Mouse (Mus musculus) C2C12 (cell line): ENCODE data around the gene Kif13a. TPM values are rescaled to one million over a fixed set of nuclear protein-coding genes. Genes with fewer than 3 reads are reported as not detected.

ENCODE experiments used
- H3K27me3 ChIP-seq: one replicate; pipeline ENCODE4 v1.6.1; 2011; ENCODE audit not compliant: control insufficient read depth, insufficient read depth, insufficient read length
- H3K36me3 ChIP-seq: one replicate; pipeline ENCODE4 v1.6.1; 2011; ENCODE audit not compliant: control insufficient read depth, insufficient read depth
- H3K4me3 ChIP-seq: one replicate; pipeline ENCODE4 v1.5.1; 2011; ENCODE audit warnings: mild to moderate bottlenecking, control low read depth; ENCODE audit not compliant: poor library complexity, insufficient read depth, severe bottlenecking
- H3K79me2 ChIP-seq: one replicate; pipeline ENCODE4 v1.6.1; 2011; ENCODE audit not compliant: control insufficient read depth, insufficient read depth
- H3K79me3 ChIP-seq: one replicate; pipeline ENCODE4 v1.6.1; 2011; ENCODE audit warnings: low read depth, control low read depth
- H3ac ChIP-seq: one replicate; pipeline ENCODE3; 2011; ENCODE audit warnings: low read depth; ENCODE audit not compliant: control insufficient read depth, insufficient read length
- CEBPB ChIP-seq: IDR thresholded peaks from one replicate; pipeline ENCODE4 v1.6.1; 2011; ENCODE audit warnings: low read depth, mild to moderate bottlenecking, control low read depth, moderate library complexity
- CTCF ChIP-seq: IDR thresholded peaks from one replicate; pipeline ENCODE4 v1.5.1; 2011; ENCODE audit not compliant: control insufficient read depth, insufficient read depth, insufficient read length
- FOSL1 ChIP-seq: IDR thresholded peaks from one replicate; pipeline ENCODE4 v1.8.0; 2011; ENCODE audit warnings: mild to moderate bottlenecking, low read length; ENCODE audit not compliant: poor library complexity, insufficient read depth, severe bottlenecking
- MAX ChIP-seq: IDR thresholded peaks from one replicate; pipeline ENCODE4 v1.6.1; 2011; ENCODE audit warnings: mild to moderate bottlenecking, control low read depth
- MYOD1 ChIP-seq: IDR thresholded peaks from one replicate; pipeline ENCODE4 v1.6.1; 2011; ENCODE audit warnings: low read depth; ENCODE audit not compliant: control insufficient read depth, insufficient read length
- MYOG ChIP-seq: IDR thresholded peaks from one replicate; pipeline ENCODE4 v1.6.1; 2011; ENCODE audit not compliant: control insufficient read depth, insufficient read length; ENCODE audit errors: extremely low read depth
- USF1 ChIP-seq: IDR thresholded peaks from one replicate; pipeline ENCODE4 v1.6.1; 2011; ENCODE audit warnings: low read depth, mild to moderate bottlenecking, control low read depth, moderate library complexity
- polyA plus RNA-seq: library from polyadenylated mRNA; unstranded; fragments of >200 nt; fragmentation: generic; extraction: Trizol; gene quantifications from one replicate; pipeline ENCODE4 v1.2.1, GENCODE M21; 2012; ENCODE audit warnings: missing spikeins

Kif13a gene
- polyA plus RNA-seq, 1 experiment: 9.2 TPM

DNA sequence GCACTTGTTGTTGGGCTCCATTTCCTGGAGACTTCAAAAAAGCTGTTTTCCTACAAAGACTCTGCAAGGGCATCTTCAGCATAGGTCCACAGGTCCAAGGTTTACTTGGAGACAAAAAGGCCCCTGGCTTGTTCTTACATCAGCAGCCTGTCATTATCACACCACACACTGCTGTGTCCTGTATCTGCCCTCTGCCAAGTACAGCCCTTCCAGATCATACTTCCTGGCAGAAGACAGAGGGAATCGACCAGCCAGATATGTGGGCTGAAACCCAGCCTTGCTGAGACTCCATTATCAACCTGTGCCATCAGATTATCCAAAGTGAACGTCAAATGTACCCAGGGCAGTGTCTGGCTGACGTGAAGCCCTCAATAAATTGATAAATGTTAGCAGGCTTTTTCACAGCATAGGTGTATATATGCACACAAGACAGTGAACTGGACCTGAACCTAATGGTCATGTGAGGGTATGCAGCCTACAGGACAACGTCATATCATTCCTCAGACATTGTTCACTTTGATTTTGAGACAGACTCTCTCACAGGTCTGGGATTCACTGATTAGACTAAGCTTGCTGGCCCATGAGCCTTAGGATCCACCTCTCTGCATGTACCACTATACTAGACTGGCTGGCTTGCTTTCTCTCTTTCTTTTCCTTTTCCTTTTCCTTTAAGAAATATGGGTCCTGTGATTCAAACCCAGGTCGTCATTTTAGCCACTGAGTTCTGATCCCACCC lies 181.4 kb downstream of the Kif13a start:
- H3K27me3 ChIP-seq: no peaks in the 10 kb centered on the region
- H3ac ChIP-seq: no peak overlapping the region
- TF ChIP-seq FOSL1 (no peak), MYOD1 (no peak), MYOG (no peak), MAX (no peak), CEBPB (no peak)
- no peaks in the 10 kb centered on the region for H3K79me3 ChIP-seq
- no peak overlapping the region for H3K4me3 ChIP-seq
- H3K36me3 ChIP-seq: no peaks in the 10 kb centered on the region
- no peaks in the 10 kb centered on the region for H3K79me2 ChIP-seq

GRCm38 (mm10) chr13:46743821-46744220 lies 185.8 kb downstream of the Kif13a start:
- H3K36me3 ChIP-seq: no peaks in the 10 kb centered on the region
- H3K27me3 ChIP-seq: no peaks in the 10 kb centered on the region
- no peak for TF ChIP-seq CTCF
- TF ChIP-seq MAX: no peak
- no peak for TF ChIP-seq USF1
- TF ChIP-seq MYOD1: no peak
- no peak for TF ChIP-seq MYOG
- no peak for TF ChIP-seq FOSL1
- TF ChIP-seq CEBPB: no peak
- no peaks in the 10 kb centered on the region for H3K79me2 ChIP-seq
- no peaks in the 10 kb centered on the region for H3K79me3 ChIP-seq
- H3ac ChIP-seq: no peak overlapping the region
- H3K4me3 ChIP-seq: no peak overlapping the region

- Histone ChIP-seq H3K79me2 (no peaks in the 10 kb centered on the region), H3K79me3 (no peaks in the 10 kb centered on the region), H3K4me3 (no peak overlapping the region), H3K36me3 (no peaks in the 10 kb centered on the region), H3ac (no peak overlapping the region), H3K27me3 (no peaks in the 10 kb centered on the region)
- no peak for TF ChIP-seq MYOD1
- no peak for TF ChIP-seq CTCF
- no peak for TF ChIP-seq MYOG
- no peak for TF ChIP-seq CEBPB
- no peak for TF ChIP-seq FOSL1
- TF ChIP-seq USF1: no peak
- TF ChIP-seq MAX: no peak
These were observed 187.3 kb downstream of the Kif13a start for GRCm38 (mm10) chr13:46742367-46742766.

GRCm38 (mm10) chr13:46739426-46739825 lies 190.2 kb downstream of the Kif13a start:
- no peaks in the 10 kb centered on the region for H3K79me3 ChIP-seq
- TF ChIP-seq MYOG: no peak
- TF ChIP-seq USF1: no peak
- H3K79me2 ChIP-seq: no peaks in the 10 kb centered on the region
- H3ac ChIP-seq: no peak overlapping the region
- no peaks in the 10 kb centered on the region for H3K27me3 ChIP-seq
- no peaks in the 10 kb centered on the region for H3K36me3 ChIP-seq
- H3K4me3 ChIP-seq: no peak overlapping the region

DNA sequence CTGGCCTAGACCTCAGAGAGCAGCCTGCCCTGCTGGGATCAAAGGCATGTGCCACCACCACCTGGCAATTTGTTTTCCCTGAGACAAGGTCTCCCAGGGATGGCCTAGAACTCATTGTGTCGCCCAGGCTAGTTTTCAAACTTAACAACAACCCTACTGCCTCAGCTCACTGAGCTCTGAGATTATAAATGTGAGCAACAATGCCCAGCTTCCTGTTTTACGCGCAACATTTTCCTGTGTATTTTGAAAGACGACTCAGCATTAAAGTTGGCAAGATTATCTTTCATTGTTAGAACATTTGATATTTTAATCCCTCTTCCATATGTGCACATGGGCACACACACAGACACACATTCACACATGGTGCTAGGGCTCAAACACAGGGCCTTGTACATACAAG lies 192.2 kb downstream of the Kif13a start:
- Histone ChIP-seq H3K36me3 (no peaks in the 10 kb centered on the region), H3ac (no peak overlapping the region), H3K4me3 (no peak overlapping the region), H3K27me3 (no peaks in the 10 kb centered on the region), H3K79me3 (no peaks in the 10 kb centered on the region), H3K79me2 (no peaks in the 10 kb centered on the region)
- no peak for TF ChIP-seq USF1
- TF ChIP-seq CTCF: no peak
- TF ChIP-seq MYOD1: no peak
- no peak for TF ChIP-seq FOSL1
- no peak for TF ChIP-seq CEBPB

GRCm38 (mm10) chr13:46736479-46736865 lies 193.2 kb downstream of the Kif13a start:
- H3K79me2 ChIP-seq: no peaks in the 10 kb centered on the region
- H3K27me3 ChIP-seq: no peaks in the 10 kb centered on the region
- TF ChIP-seq USF1 (no peak), MYOD1 (no peak), MYOG (no peak), CEBPB (no peak), MAX (no peak), FOSL1 (no peak), CTCF (no peak)
- H3K36me3 ChIP-seq: no peaks in the 10 kb centered on the region
- peak overlapping the region; percentile 24 for H3ac ChIP-seq
- H3K4me3 ChIP-seq: peak overlapping the region; percentile 18
- no peaks in the 10 kb centered on the region for H3K79me3 ChIP-seq
